Mouse (Mus musculus) embryonic facial prominence, embryonic 14.5 days (tissue): ENCODE results near the gene Mterf4. TPM values are rescaled to one million over a fixed set of nuclear protein-coding genes. Genes with fewer than 3 reads are reported as not detected.
"Not testable (repeated sequence)": the region's sequence is repeated elsewhere in the genome, so short reads cannot be mapped to it uniquely, and the experiment has no call there.

Experiments
- ATAC-seq: fragments of 200-750 bp; cut with Nextera tagmentation; 2 replicates; pipeline ENCODE4 v1.8.0; 2017; ENCODE audit warnings: low read depth, moderate number of reproducible peaks, moderate TSS enrichment
- DNase-seq: peaks from one replicate; pipeline ENCODE4 v3.0.0-alpha.2; 2015; ENCODE audit warnings: low spot score
- H3K27ac ChIP-seq: fragments of 300-500 bp; sonication (generic); replicated peaks from 2 replicates; pipeline ENCODE4 v1.5.1; 2014; ENCODE audit warnings: low read depth, mild to moderate bottlenecking, low read length, moderate library complexity
- H3K27me3 ChIP-seq: fragments of 300-500 bp; sonication (generic); replicated peaks from 2 replicates; pipeline ENCODE4 v1.6.1; 2014; ENCODE audit warnings: low read length; ENCODE audit not compliant: control insufficient read depth, insufficient read depth
- H3K36me3 ChIP-seq: fragments of 300-500 bp; sonication (generic); 2 replicates; pipeline ENCODE4 v1.6.1; 2014; ENCODE audit warnings: low read length, mixed read lengths; ENCODE audit not compliant: control insufficient read depth, insufficient read depth
- H3K4me1 ChIP-seq: fragments of 300-500 bp; sonication (generic); 2 replicates; pipeline ENCODE4 v1.6.1; 2014; ENCODE audit warnings: antibody characterized with exemption, low read length; ENCODE audit not compliant: control insufficient read depth, insufficient read depth
- H3K4me2 ChIP-seq: fragments of 300-500 bp; sonication (generic); 2 replicates; pipeline ENCODE4 v1.6.1; 2014; ENCODE audit warnings: low read depth, mild to moderate bottlenecking, low read length, moderate library complexity, mixed read lengths
- H3K4me3 ChIP-seq: fragments of 300-500 bp; sonication (generic); 2 replicates; pipeline ENCODE4 v1.5.1; 2014; ENCODE audit warnings: low read depth, mild to moderate bottlenecking, low read length
- H3K9ac ChIP-seq: fragments of 300-500 bp; sonication (generic); 2 replicates; pipeline ENCODE4 v1.6.1; 2014; ENCODE audit warnings: low read depth, mild to moderate bottlenecking, low read length, moderate library complexity, mixed read lengths
- H3K9me3 ChIP-seq: fragments of 300-500 bp; sonication (generic); 2 replicates; pipeline ENCODE4 v1.6.1; 2016; ENCODE audit warnings: low read length; ENCODE audit not compliant: control insufficient read depth
- WGBS: fragments of 180-500 bp; shearing (Covaris S2); extraction: QIAGEN DNeasy Blood & Tissue Kit; methylation state at CpG from one replicate; pipeline ENCODE4 v1.1.7; 2014; 5-methylcytosine and 5-hydroxymethylcytosine counted together
- polyA plus RNA-seq: library from polyadenylated mRNA; unstranded; fragments of >200 nt; fragmentation: Nextera tagmentation; extraction: Ambion mirVana; gene quantifications from 2 replicates; pipeline ENCODE4 v1.2.1, GENCODE M21; 2014

The Mterf4 gene
- polyA plus RNA-seq, 1 experiment from 2014 or later, result 22.5 TPM

- H3K9ac ChIP-seq, result no peak overlapping the region
- no peak overlapping the region for H3K4me3 ChIP-seq
- no peaks in the 10 kb centered on the region for H3K4me1 ChIP-seq
- DNase-seq (no peak), ATAC-seq (no peak)
- WGBS, result 88% methylated on average over 6 of the region's 6 CpGs
- H3K27ac ChIP-seq, result no peak overlapping the region
- peaks cover 67% of the 10 kb centered on the region for H3K36me3 ChIP-seq
- no peak overlapping the region for H3K4me2 ChIP-seq
- H3K9me3 ChIP-seq, result no peaks in the 10 kb centered on the region
- no peaks in the 10 kb centered on the region for H3K27me3 ChIP-seq
These were observed 18.3 kb upstream of the Mterf4 start for GRCm38 (mm10) chr1:93323973-93324372.

- no peak for DNase-seq
- no peak overlapping the region for H3K4me3 ChIP-seq
- no peaks in the 10 kb centered on the region for H3K9me3 ChIP-seq
- peaks cover 7% of the 10 kb centered on the region; the same call in 1 of the 2 replicates for H3K4me1 ChIP-seq
- no peak overlapping the region for H3K27ac ChIP-seq
- H3K9ac ChIP-seq, result no peak overlapping the region
- no peak overlapping the region for H3K4me2 ChIP-seq
- peaks cover 87% of the 10 kb centered on the region for H3K36me3 ChIP-seq
- WGBS, result 81% methylated on average over 3 of the region's 3 CpGs
- ATAC-seq, result no peak
- no peaks in the 10 kb centered on the region for H3K27me3 ChIP-seq
These were observed 5.1 kb downstream of the Mterf4 start for GRCm38 (mm10) chr1:93300578-93300977.

DNA sequence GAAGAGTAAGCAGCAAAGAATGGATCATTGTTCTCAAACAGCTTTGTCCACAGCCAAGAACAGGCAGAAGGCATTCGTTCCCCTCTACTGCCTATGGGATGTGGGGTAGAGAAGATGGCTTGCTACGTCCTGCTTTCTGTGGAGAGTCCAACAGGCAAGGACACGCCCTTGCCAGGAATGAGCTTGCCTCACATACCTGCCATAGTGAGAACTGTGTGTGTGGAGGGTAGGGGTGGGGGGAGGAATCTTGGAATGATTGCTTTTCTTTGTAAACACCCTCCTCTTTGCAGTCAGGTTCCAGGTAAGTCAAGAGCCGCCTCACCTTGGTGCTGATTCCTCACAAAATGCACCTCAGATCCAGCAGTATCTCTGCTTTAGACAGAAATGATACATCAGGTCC lies 5.9 kb downstream of the Mterf4 start:
- H3K9me3 ChIP-seq, result no peaks in the 10 kb centered on the region
- ATAC-seq, result no peak; the same call in 1 of the 2 replicates
- WGBS, result 71% methylated on average over 4 of the region's 4 CpGs
- H3K4me3 ChIP-seq, result no peak overlapping the region
- no peak overlapping the region for H3K9ac ChIP-seq
- DNase-seq, result peak; percentile 54
- peaks cover 89% of the 10 kb centered on the region for H3K36me3 ChIP-seq
- peaks cover 3% of the 10 kb centered on the region; the same call in 1 of the 2 replicates for H3K4me1 ChIP-seq
- no peak overlapping the region for H3K4me2 ChIP-seq
- no peak overlapping the region for H3K27ac ChIP-seq
- no peaks in the 10 kb centered on the region for H3K27me3 ChIP-seq

DNA sequence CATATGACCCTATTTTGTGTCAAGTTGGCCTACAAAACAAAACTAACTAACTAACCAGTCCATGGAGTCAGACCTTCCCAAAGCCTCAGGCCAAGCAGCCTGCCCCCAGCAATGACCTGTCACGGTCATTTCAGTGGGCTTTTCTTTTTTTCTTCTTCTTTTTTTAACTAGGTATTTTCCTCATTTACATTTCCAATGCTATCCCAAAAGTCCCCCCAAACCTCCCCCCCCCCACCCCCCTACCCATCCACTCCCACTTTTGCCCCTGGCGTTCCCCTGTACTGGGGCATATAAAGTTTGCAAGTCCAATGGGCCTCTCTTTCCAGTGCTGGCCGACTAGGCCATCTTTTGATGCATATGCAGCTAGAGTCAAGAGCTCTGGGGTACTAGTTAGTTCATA lies 11.2 kb downstream of the Mterf4 start:
- H3K4me2 ChIP-seq, H3K4me3 ChIP-seq, H3K9ac ChIP-seq, DNase-seq, ATAC-seq, H3K27me3 ChIP-seq, H3K27ac ChIP-seq, H3K9me3 ChIP-seq, H3K4me1 ChIP-seq: not testable (repeated sequence)
- 75% methylated on average over 3 of the region's 3 CpGs for WGBS
- H3K36me3 ChIP-seq, result peaks cover 49% of the 10 kb centered on the region

DNA sequence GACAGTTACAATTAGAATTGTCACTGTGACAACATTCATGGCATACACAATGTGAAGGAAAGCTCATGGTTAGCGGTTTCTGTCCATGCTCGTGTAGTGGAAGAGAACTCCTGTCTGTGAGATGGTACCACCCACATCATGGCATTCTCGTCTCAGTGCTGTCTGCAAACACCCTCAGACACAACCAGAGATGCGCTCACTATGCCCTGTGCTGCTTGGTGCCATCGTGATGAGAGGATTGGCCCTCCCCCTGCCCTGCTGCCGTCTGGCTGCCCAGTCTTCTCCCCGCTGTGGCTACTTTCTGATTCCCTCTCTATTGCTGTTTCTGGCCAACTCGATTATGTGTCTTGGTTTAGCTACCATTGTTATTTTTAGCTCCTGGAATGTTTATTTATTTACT lies 13.7 kb downstream of the Mterf4 start:
- no peak for ATAC-seq

GRCm38 (mm10) chr1:93291591-93291990 lies 14.1 kb downstream of the Mterf4 start:
- H3K4me1 ChIP-seq, result no peaks in the 10 kb centered on the region
- no peak overlapping the region for H3K27ac ChIP-seq
- no peak overlapping the region for H3K4me3 ChIP-seq
- no peak overlapping the region for H3K9ac ChIP-seq
- ATAC-seq, result no peak
- H3K4me2 ChIP-seq, result no peak overlapping the region
- peaks cover 25% of the 10 kb centered on the region for H3K36me3 ChIP-seq
- H3K27me3 ChIP-seq, result no peaks in the 10 kb centered on the region
- H3K9me3 ChIP-seq, result no peaks in the 10 kb centered on the region
- DNase-seq, result no peak
- 95% methylated on average over 1 of the region's 1 CpGs for WGBS

More for the DNA sequence above, 13.7 kb downstream of the Mterf4 start:
- WGBS, result 72% methylated on average over 8 of the region's 8 CpGs
- Histone ChIP-seq H3K27ac (no peak overlapping the region), H3K36me3 (peaks cover 29% of the 10 kb centered on the region), H3K9ac (no peak overlapping the region), H3K9me3 (no peaks in the 10 kb centered on the region), H3K4me1 (no peaks in the 10 kb centered on the region), H3K4me3 (no peak overlapping the region), H3K4me2 (no peak overlapping the region), H3K27me3 (no peaks in the 10 kb centered on the region)
- DNase-seq, result no peak

DNA sequence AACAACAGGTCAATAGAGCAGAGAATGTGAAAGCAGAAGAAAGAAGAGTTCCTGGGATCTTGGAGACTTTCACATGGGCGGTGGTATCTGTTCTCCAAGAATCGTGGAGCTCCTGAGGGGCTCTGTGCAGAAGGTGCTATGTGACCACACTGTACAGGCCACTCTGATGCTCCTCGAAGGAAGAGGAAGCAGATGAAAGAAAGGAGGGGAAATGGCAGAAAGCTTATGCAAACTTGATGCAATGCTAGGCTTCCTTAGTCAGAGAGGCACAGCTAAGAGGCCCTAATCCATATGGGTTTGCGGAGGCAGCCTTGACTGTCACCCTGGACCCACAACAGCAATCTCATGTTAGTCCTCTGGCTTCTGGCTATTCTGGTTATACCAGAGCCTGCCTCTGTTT lies 14.8 kb downstream of the Mterf4 start:
- Histone ChIP-seq H3K27me3 (no peaks in the 10 kb centered on the region), H3K27ac (no peak overlapping the region), H3K4me1 (no peaks in the 10 kb centered on the region), H3K4me3 (no peak overlapping the region), H3K36me3 (peaks cover 18% of the 10 kb centered on the region), H3K9ac (no peak overlapping the region), H3K4me2 (no peak overlapping the region), H3K9me3 (no peaks in the 10 kb centered on the region)
- DNase-seq (no peak), ATAC-seq (no peak)
- WGBS, result 83% methylated on average over 4 of the region's 4 CpGs

GRCm38 (mm10) chr1:93289678-93290214 lies 16.0 kb downstream of the Mterf4 start:
- no peak for DNase-seq
- Histone ChIP-seq H3K36me3 (0 out of 2 replicates have a peak, but pooled peaks cover 12% of the 10 kb centered on the region), H3K9ac (no peak overlapping the region), H3K27me3 (no peaks in the 10 kb centered on the region), H3K9me3 (no peaks in the 10 kb centered on the region), H3K4me2 (no peak overlapping the region), H3K4me3 (no peak overlapping the region), H3K4me1 (no peaks in the 10 kb centered on the region), H3K27ac (no peak overlapping the region)
- no peak for ATAC-seq
- 53% methylated on average over 3 of the region's 3 CpGs for WGBS

DNA sequence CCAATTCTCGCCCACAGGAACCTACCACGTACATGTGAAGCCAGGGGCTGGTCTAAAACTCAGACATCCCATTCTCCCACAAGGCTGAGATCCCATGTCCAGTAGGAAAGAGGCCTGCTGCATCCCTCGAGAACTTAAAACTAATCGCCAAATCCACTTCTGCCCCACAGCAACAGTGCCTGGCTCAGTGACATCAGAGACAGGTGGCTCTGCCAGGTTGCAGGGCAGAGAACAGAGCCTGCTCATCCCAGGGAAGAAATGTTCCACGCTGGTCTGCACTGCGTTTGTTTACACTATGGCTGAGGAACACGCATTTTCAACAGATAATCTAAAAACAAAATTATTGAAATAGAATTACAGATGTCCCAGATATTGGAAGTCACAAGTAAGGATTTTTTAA lies 28.7 kb downstream of the Mterf4 start:
- DNase-seq (no peak), ATAC-seq (no peak)
- Histone ChIP-seq H3K4me3 (no peak overlapping the region), H3K9ac (no peak overlapping the region), H3K4me2 (no peak overlapping the region), H3K36me3 (peaks cover 6% of the 10 kb centered on the region; the same call in 1 of the 2 replicates), H3K27ac (no peak overlapping the region), H3K9me3 (no peaks in the 10 kb centered on the region), H3K4me1 (no peaks in the 10 kb centered on the region), H3K27me3 (no peaks in the 10 kb centered on the region)
- WGBS, result 76% methylated on average over 7 of the region's 7 CpGs
